16 mouse cellular contexts compared by ENCODE assay signal in genomic region chr10:67965251-67965986, GRCm38 (mm10). TPM values are rescaled to one million over a fixed set of nuclear protein-coding genes. Genes with fewer than 3 reads are reported as not detected.
DNase-seq lines count a peak whose midpoint lies in the region; ATAC-seq and TF ChIP-seq lines count a peak whose summit lies in the region.
"Had no signal": no experiment of that assay in that cellular context is flagged by ENCODE, and none has a peak within 500 bp of the region (broad histone marks: within the 10 kb centered on the region; RNA-seq: fewer than 3 reads in every experiment).

No protein-coding gene starts in this region.

- H3K27me3 ChIP-seq in hindbrain, embryonic 12.5 days, result no peaks in the 10 kb centered on the region
- H3K27me3 ChIP-seq in hindbrain, embryonic 13.5 days, result no peaks in the 10 kb centered on the region
- no peaks in the 10 kb centered on the region for H3K27me3 ChIP-seq in neural tube, embryonic 11.5 days (ENCODE audit: control insufficient read depth, insufficient read depth, low read length)
- H3K27me3 ChIP-seq in neural tube, embryonic 15.5 days (replicated peaks), result no peaks in the 10 kb centered on the region
- H3K27me3 ChIP-seq: heart, embryonic 12.5 days; stomach, embryonic 15.5 days had no signal

- no peak for TF ChIP-seq POLR2A in cortical plate, adult 2 months (IDR thresholded peaks at IDR 0.05; ENCODE audit: extremely low read depth, insufficient read depth, low read length)

- H3K27ac ChIP-seq in hindbrain, embryonic 12.5 days, result peak overlapping the region; percentile 49; the same call in 1 of the 2 replicates
- no peak overlapping the region for H3K27ac ChIP-seq in hindbrain, embryonic 13.5 days
- H3K27ac ChIP-seq in neural tube, embryonic 11.5 days (ENCODE audit: low read depth, low read length), result 0 out of 2 replicates have a peak overlapping the region, but pooled peaks have one; percentile 34
- H3K27ac ChIP-seq in neural tube, embryonic 15.5 days (replicated peaks), result no peak overlapping the region
- H3K27ac ChIP-seq in cortical plate, adult 2 months (ENCODE audit: insufficient read depth, low read length), result 0 out of 2 replicates have a peak overlapping the region, but pooled peaks have one; percentile 61
- H3K27ac ChIP-seq: kidney, postnatal 0 days; stomach, embryonic 15.5 days had no signal

- WGBS in hindbrain, embryonic 12.5 days, result 80% methylated on average over 4 of the region's 4 CpGs
- WGBS in hindbrain, embryonic 13.5 days, result 75% methylated on average over 4 of the region's 4 CpGs
- 83% methylated on average over 4 of the region's 4 CpGs for WGBS in neural tube, embryonic 11.5 days
- WGBS in neural tube, embryonic 15.5 days, result 74% methylated on average over 4 of the region's 4 CpGs

- H3K4me3 ChIP-seq in hindbrain, embryonic 12.5 days, result no peak overlapping the region
- no peak overlapping the region for H3K4me3 ChIP-seq in hindbrain, embryonic 13.5 days
- no peak overlapping the region for H3K4me3 ChIP-seq in neural tube, embryonic 11.5 days (ENCODE audit: low read depth, low read length)
- H3K4me3 ChIP-seq in neural tube, embryonic 15.5 days (replicated peaks), result no peak overlapping the region
- no peak overlapping the region for H3K4me3 ChIP-seq in cortical plate, adult 2 months (ENCODE audit: insufficient read depth, low read length)
- H3K4me3 ChIP-seq: heart, embryonic 12.5 days; stomach, embryonic 15.5 days had no signal

- ATAC-seq in hindbrain, embryonic 12.5 days (ENCODE audit: low FRiP score), result peak; percentile 74
- ATAC-seq in hindbrain, embryonic 13.5 days (ENCODE audit: low FRiP score), result no peak
- no peak for ATAC-seq in neural tube, embryonic 11.5 days (ENCODE audit: insufficient read depth, low FRiP score, low TSS enrichment)
- ATAC-seq in neural tube, embryonic 15.5 days (ENCODE audit: low FRiP score), result no peak
- ATAC-seq: activated CD4-positive, CD25-positive, alpha-beta regulatory T cell, adult 4 months; forebrain, embryonic 14.5 days; intestine, embryonic 16.5 days had no signal

- no peaks in the 10 kb centered on the region for H3K9me3 ChIP-seq in hindbrain, embryonic 12.5 days (replicated peaks)
- H3K9me3 ChIP-seq in hindbrain, embryonic 13.5 days, result no peaks in the 10 kb centered on the region
- H3K9me3 ChIP-seq in neural tube, embryonic 11.5 days (ENCODE audit: control insufficient read depth, low read length), result no peaks in the 10 kb centered on the region
- no peaks in the 10 kb centered on the region for H3K9me3 ChIP-seq in neural tube, embryonic 15.5 days (replicated peaks)
- H3K9me3 ChIP-seq: heart, embryonic 12.5 days; stomach, embryonic 15.5 days had no signal

- DNase-seq in neural tube, embryonic 11.5 days (ENCODE audit: low spot score), result no peak
- peak; percentile 58 for DNase-seq in lung, postnatal 36 days
- DNase-seq in ovary, postnatal 36 days (ENCODE audit: low spot score), result no peak
- DNase-seq: cerebellum, adult 11-12 months; gastrocnemius, postnatal 10 days had no signal

- no peak overlapping the region for H3K9ac ChIP-seq in hindbrain, embryonic 12.5 days
- no peak overlapping the region for H3K9ac ChIP-seq in hindbrain, embryonic 13.5 days
- no peak overlapping the region for H3K9ac ChIP-seq in neural tube, embryonic 11.5 days (ENCODE audit: low read length)
- no peak overlapping the region for H3K9ac ChIP-seq in neural tube, embryonic 15.5 days (replicated peaks)
- H3K9ac ChIP-seq: heart, embryonic 12.5 days; stomach, embryonic 15.5 days had no signal

- no peak overlapping the region for H3K4me2 ChIP-seq in hindbrain, embryonic 12.5 days (replicated peaks)
- H3K4me2 ChIP-seq in hindbrain, embryonic 13.5 days, result no peak overlapping the region
- H3K4me2 ChIP-seq in neural tube, embryonic 11.5 days (ENCODE audit: low read depth), result no peak overlapping the region
- no peak overlapping the region for H3K4me2 ChIP-seq in neural tube, embryonic 15.5 days
- H3K4me2 ChIP-seq: heart, embryonic 12.5 days; stomach, embryonic 15.5 days had no signal

- peaks cover 20% of the 10 kb centered on the region for H3K4me1 ChIP-seq in hindbrain, embryonic 12.5 days
- H3K4me1 ChIP-seq in hindbrain, embryonic 13.5 days (replicated peaks), result peaks cover 5% of the 10 kb centered on the region; the same call in 1 of the 2 replicates
- H3K4me1 ChIP-seq in neural tube, embryonic 11.5 days (ENCODE audit: control insufficient read depth, insufficient read depth, low read length), result 0 out of 2 replicates have a peak, but pooled peaks cover 2% of the 10 kb centered on the region
- H3K4me1 ChIP-seq in neural tube, embryonic 15.5 days, result 0 out of 2 replicates have a peak, but pooled peaks cover 3% of the 10 kb centered on the region
- no peaks in the 10 kb centered on the region for H3K4me1 ChIP-seq in cortical plate, adult 2 months (ENCODE audit: control insufficient read depth, insufficient read depth, low read length)
- H3K4me1 ChIP-seq: heart, embryonic 12.5 days; stomach, embryonic 15.5 days had no signal

- no peaks in the 10 kb centered on the region for H3K36me3 ChIP-seq in hindbrain, embryonic 12.5 days
- H3K36me3 ChIP-seq in hindbrain, embryonic 13.5 days, result no peaks in the 10 kb centered on the region
- H3K36me3 ChIP-seq in neural tube, embryonic 11.5 days (ENCODE audit: control insufficient read depth, insufficient read depth, low read length), result no peaks in the 10 kb centered on the region
- no peaks in the 10 kb centered on the region for H3K36me3 ChIP-seq in neural tube, embryonic 15.5 days
- H3K36me3 ChIP-seq: heart, embryonic 12.5 days; stomach, embryonic 15.5 days had no signal

- TF ChIP-seq CTCF in cortical plate, adult 2 months (IDR thresholded peaks at IDR 0.05; ENCODE audit: extremely low read depth, insufficient read depth, low read length), result no peak

RNA-seq across cellular contexts. Expression of gene Rtkn2, which starts 14.0 kb away (rescaled TPM):
- 13.4 and 14.0 TPM in 2 replicates for polyA plus RNA-seq in hindbrain, embryonic 12.5 days (2016; fragmentation: Nextera tagmentation; extraction: Ambion mirVana)
- polyA plus RNA-seq in hindbrain, embryonic 13.5 days (2015; fragmentation: Nextera tagmentation; extraction: Ambion mirVana), result 5.1 and 5.9 TPM in 2 replicates
- polyA plus RNA-seq in neural tube, embryonic 11.5 days (2014; fragmentation: Nextera tagmentation; extraction: Ambion mirVana), result 15.1 and 16.6 TPM in 2 replicates
- 2.6 and 4.3 TPM in 2 replicates for polyA plus RNA-seq in neural tube, embryonic 15.5 days (2015; fragmentation: Nextera tagmentation; extraction: Ambion mirVana)
- polyA plus RNA-seq in cortical plate, adult 2 months (2012; rRNA removed), result 1.4 and 1.8 TPM in 2 replicates
- polyA plus RNA-seq: liver, adult 2 months had no signal

RNA-seq across cellular contexts. Expression of gene Zfp365, which starts 53.0 kb away (rescaled TPM):
- polyA plus RNA-seq in hindbrain, embryonic 12.5 days (2016; fragmentation: Nextera tagmentation; extraction: Ambion mirVana), result 3.0 and 3.5 TPM in 2 replicates
- 2.1 and 2.4 TPM in 2 replicates for polyA plus RNA-seq in hindbrain, embryonic 13.5 days (2015; fragmentation: Nextera tagmentation; extraction: Ambion mirVana)
- polyA plus RNA-seq in neural tube, embryonic 11.5 days (2014; fragmentation: Nextera tagmentation; extraction: Ambion mirVana), result 0.53 and 1.4 TPM in 2 replicates
- 4.0 TPM in 2 replicates for polyA plus RNA-seq in neural tube, embryonic 15.5 days (2015; fragmentation: Nextera tagmentation; extraction: Ambion mirVana)
- polyA plus RNA-seq in cortical plate, adult 2 months (2012; rRNA removed), result 315 and 333 TPM in 2 replicates
- polyA plus RNA-seq: liver, adult 2 months had no signal

Comparison
In these comparisons a context has a peak if more than half of its experiments do, and no peak if none do; other contexts are left out.
1. H3K27ac ChIP-seq: peak in hindbrain, embryonic 12.5 days (single experiment), neural tube, embryonic 11.5 days (single experiment) and cortical plate, adult 2 months (single experiment); none in hindbrain, embryonic 13.5 days (single experiment) and neural tube, embryonic 15.5 days (single experiment).
2. RNA of gene Zfp365, which starts 53.0 kb away (polyA plus RNA-seq): 315 to 333 TPM in cortical plate, adult 2 months; 4.0 TPM in neural tube, embryonic 15.5 days, 3.0 to 3.5 TPM in hindbrain, embryonic 12.5 days, 2.1 to 2.4 TPM in hindbrain, embryonic 13.5 days and 0.53 to 1.4 TPM in neural tube, embryonic 11.5 days; every median in the first group is over 10 times any median in the second.